Mouse (Mus musculus): Measurements from ENCODE around the gene Olah. TPM values are rescaled to one million over a fixed set of nuclear protein-coding genes. Genes with fewer than 3 reads are reported as not detected.

Olah gene
- polyA plus RNA-seq, 1 experiment = not detected

DNA sequence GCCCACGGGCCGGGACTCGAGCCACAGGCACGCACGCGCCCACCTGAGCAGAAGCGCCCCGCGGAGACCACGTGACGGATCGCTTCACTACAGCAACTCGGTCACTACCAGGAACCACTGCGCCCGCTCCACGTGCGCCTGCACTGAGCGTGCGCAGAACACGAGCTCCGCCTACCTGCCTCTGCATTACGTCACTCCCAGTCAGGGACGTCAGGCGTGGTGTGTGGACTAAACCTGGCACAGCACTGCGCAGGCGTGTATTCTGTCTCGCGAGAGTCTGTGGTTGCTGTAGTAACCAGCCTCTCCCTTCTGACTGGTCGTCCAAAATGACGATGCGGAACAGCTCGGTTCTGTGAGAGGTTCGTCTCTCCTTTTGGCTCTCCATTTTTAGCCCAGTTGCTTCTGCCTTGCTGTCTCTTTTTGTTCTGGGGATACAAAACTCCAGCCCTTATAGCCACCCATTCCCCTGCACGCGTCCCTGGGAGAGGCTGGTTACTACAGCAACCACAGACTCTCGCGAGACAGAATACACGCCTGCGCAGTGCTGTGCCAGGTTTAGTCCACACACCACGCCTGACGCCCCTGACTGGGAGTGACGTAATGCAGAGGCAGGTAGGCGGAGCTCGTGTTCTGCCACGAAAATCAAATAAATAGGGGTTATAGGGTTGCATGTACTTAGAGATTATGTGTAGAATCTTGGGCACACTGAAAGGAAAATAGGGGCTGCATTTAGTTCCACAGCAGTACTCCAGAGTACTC, 64.3 kb downstream of the Olah start, which contains the start of gene Rpp38:
Rpp38 (minus strand) TSS at position 160 of the 759 bp plus-strand sequence.
- Histone ChIP-seq H3K79me2 (ENCODE audit: control insufficient read depth, insufficient read depth) (peaks cover 26% of the 10 kb centered on the region), H3K4me2 (ENCODE audit: low read depth) (peak within 1 kb of the TSS; percentile 81), H3K4me3 (peak within 1 kb of the TSS; percentile 65), H3K36me3 (ENCODE audit: control insufficient read depth, insufficient read depth) (peaks cover 25% of the 10 kb centered on the region), H3ac (ENCODE audit: control insufficient read depth, insufficient read length) (peak within 1 kb of the TSS; percentile 65), H3K27me3 (ENCODE audit: control insufficient read depth, insufficient read depth, insufficient read length) (peaks cover 11% of the 10 kb centered on the region)
- no peak for TF ChIP-seq SRF (IDR thresholded peaks at IDR 0.05; ENCODE audit: control insufficient read depth, insufficient read length, low read depth)
- peak; percentile 95 for TF ChIP-seq POLR2AphosphoS2 (IDR thresholded peaks at IDR 0.05; ENCODE audit: insufficient read length, low read depth)
- peak; percentile 22 for TF ChIP-seq E2F4 (IDR thresholded peaks at IDR 0.05; ENCODE audit: insufficient read depth)
- peak in 1 of 3 experiments; percentile 9 for TF ChIP-seq MYOD1 (IDR thresholded peaks at IDR 0.05; ENCODE audit: control insufficient read depth in 1 of 3, insufficient read length in 2 of 3, low read depth in 2 of 3)
- TF ChIP-seq USF1 (IDR thresholded peaks at IDR 0.05; ENCODE audit: low read depth) = peak; percentile 93
- TF ChIP-seq TCF3 (IDR thresholded peaks at IDR 0.05; ENCODE audit: insufficient read length, low read depth) = peak; percentile 2
- peak in 2 of 3 experiments; percentile 13 to 33 for TF ChIP-seq MYOG (IDR thresholded peaks at IDR 0.05; ENCODE audit: control insufficient read depth in 1 of 3, insufficient read depth in 1 of 3, insufficient read length in 2 of 3, low read depth in 2 of 3)
- TF ChIP-seq MAX (IDR thresholded peaks at IDR 0.05; ENCODE audit: low read depth) = peak; percentile 73
- TF ChIP-seq POLR2A (IDR thresholded peaks at IDR 0.05; ENCODE audit: insufficient read length, low read depth) = peak; percentile 93
- TF ChIP-seq TCF12 (IDR thresholded peaks at IDR 0.05; ENCODE audit: insufficient read depth, poor library complexity, severe bottlenecking) = no peak

DNA sequence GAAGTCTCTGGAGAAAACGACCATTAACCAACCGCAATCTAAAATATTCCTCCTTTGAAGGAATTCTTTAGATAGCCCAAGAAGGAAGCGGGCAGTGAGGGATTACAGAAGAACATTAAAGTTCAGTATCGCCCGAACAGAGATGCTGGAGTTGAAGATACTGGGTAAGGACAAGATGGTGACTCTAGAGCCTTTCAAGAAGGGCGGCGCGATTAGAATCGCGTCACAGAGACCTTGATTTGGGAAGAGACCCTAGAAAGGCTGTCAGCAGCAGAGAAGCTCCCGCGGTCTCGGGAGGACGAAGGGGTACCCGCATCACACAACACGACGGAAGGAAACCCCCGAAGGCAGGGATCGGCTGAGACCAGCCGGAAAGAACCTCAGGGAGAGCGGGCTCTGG, 65.0 kb downstream of the Olah start:
- no peak for TF ChIP-seq REST (IDR thresholded peaks at IDR 0.05; ENCODE audit: insufficient read depth, insufficient read length)
- TF ChIP-seq TCF3 (IDR thresholded peaks at IDR 0.05; ENCODE audit: insufficient read length, low read depth) = no peak
- no peak for TF ChIP-seq POLR2AphosphoS2 (IDR thresholded peaks at IDR 0.05; ENCODE audit: insufficient read length, low read depth)
- TF ChIP-seq TCF12 (IDR thresholded peaks at IDR 0.05; ENCODE audit: insufficient read depth, poor library complexity, severe bottlenecking) = no peak
- TF ChIP-seq CEBPB (IDR thresholded peaks at IDR 0.05; ENCODE audit: insufficient read depth, poor library complexity, severe bottlenecking) = no peak
- TF ChIP-seq MYOD1 (IDR thresholded peaks at IDR 0.05; ENCODE audit: control insufficient read depth in 1 of 3, insufficient read length in 2 of 3, low read depth in 2 of 3) = no peak
- TF ChIP-seq USF1 (IDR thresholded peaks at IDR 0.05; ENCODE audit: low read depth) = no peak
- TF ChIP-seq MAX (IDR thresholded peaks at IDR 0.05; ENCODE audit: low read depth) = no peak
- TF ChIP-seq E2F4 (IDR thresholded peaks at IDR 0.05; ENCODE audit: insufficient read depth) = no peak
- no peak for TF ChIP-seq MYOG (IDR thresholded peaks at IDR 0.05; ENCODE audit: control insufficient read depth in 1 of 3, insufficient read depth in 1 of 3, insufficient read length in 2 of 3, low read depth in 2 of 3)
- TF ChIP-seq POLR2A (IDR thresholded peaks at IDR 0.05; ENCODE audit: insufficient read length, low read depth) = no peak
- no peak for TF ChIP-seq SRF (IDR thresholded peaks at IDR 0.05; ENCODE audit: control insufficient read depth, insufficient read length, low read depth)
- H3K4me3 ChIP-seq = peak overlapping the region; percentile 65
- peaks cover 8% of the 10 kb centered on the region for H3K27me3 ChIP-seq (ENCODE audit: control insufficient read depth, insufficient read depth, insufficient read length)
- H3ac ChIP-seq (ENCODE audit: control insufficient read depth, insufficient read length) = peak overlapping the region; percentile 65
- peak overlapping the region; percentile 78 for H3K4me2 ChIP-seq (ENCODE audit: low read depth)
- H3K79me2 ChIP-seq (ENCODE audit: control insufficient read depth, insufficient read depth) = peaks cover 26% of the 10 kb centered on the region
- H3K36me3 ChIP-seq (ENCODE audit: control insufficient read depth, insufficient read depth) = peaks cover 25% of the 10 kb centered on the region

DNA sequence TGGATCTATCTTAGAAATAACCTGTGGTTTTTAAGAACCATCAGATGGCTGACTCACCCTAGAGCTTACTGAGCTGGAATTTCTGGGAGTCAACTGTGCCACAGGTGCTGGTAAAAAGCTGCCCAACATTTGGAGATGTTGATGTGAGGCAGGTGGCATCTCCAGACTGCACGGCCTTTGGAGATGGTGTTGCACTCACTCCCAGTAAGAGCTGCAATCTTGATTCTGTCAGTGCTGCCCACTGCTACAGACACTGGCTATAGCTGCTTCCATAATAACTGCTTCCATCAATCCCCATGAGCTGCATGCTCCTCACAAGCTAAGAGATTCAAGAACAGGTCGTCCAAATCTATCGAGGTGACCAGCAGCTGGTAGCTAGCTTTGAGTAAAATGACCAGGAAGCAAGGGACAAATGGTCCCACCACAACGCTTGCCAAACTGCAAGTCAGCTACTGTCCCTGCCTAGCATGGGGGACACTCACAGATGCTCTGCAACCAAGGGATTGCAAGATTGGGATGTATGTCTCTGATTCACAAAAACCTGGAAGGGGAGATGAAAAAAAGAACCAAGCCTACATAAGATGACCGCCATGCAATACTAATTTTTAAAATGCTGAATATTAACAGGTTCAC, 65.8 kb downstream of the Olah start:
- peaks cover 30% of the 10 kb centered on the region for H3K36me3 ChIP-seq (ENCODE audit: control insufficient read depth, insufficient read depth)
- peaks cover 26% of the 10 kb centered on the region for H3K79me2 ChIP-seq (ENCODE audit: control insufficient read depth, insufficient read depth)
- peak overlapping the region; percentile 78 for H3K4me2 ChIP-seq (ENCODE audit: low read depth)
- H3K4me3 ChIP-seq = peak overlapping the region; percentile 65
- TF ChIP-seq E2F4 (IDR thresholded peaks at IDR 0.05; ENCODE audit: insufficient read depth) = no peak
- peak; percentile 11 for TF ChIP-seq TCF12 (IDR thresholded peaks at IDR 0.05; ENCODE audit: insufficient read depth, poor library complexity, severe bottlenecking)
- peak; percentile 51 for TF ChIP-seq POLR2AphosphoS2 (IDR thresholded peaks at IDR 0.05; ENCODE audit: insufficient read length, low read depth)
- no peak for TF ChIP-seq SRF (IDR thresholded peaks at IDR 0.05; ENCODE audit: control insufficient read depth, insufficient read length, low read depth)
- TF ChIP-seq REST (IDR thresholded peaks at IDR 0.05; ENCODE audit: insufficient read depth, insufficient read length) = no peak
- TF ChIP-seq USF1 (IDR thresholded peaks at IDR 0.05; ENCODE audit: low read depth) = no peak
- TF ChIP-seq MYOG (IDR thresholded peaks at IDR 0.05; ENCODE audit: control insufficient read depth in 1 of 3, insufficient read depth in 1 of 3, insufficient read length in 2 of 3, low read depth in 2 of 3) = peak in 1 of 3 experiments; percentile 62
- peak in 2 of 3 experiments; percentile 41 to 49 for TF ChIP-seq MYOD1 (IDR thresholded peaks at IDR 0.05; ENCODE audit: control insufficient read depth in 1 of 3, insufficient read length in 2 of 3, low read depth in 2 of 3)
- TF ChIP-seq MAX (IDR thresholded peaks at IDR 0.05; ENCODE audit: low read depth) = no peak
- no peak for TF ChIP-seq TCF3 (IDR thresholded peaks at IDR 0.05; ENCODE audit: insufficient read length, low read depth)
- TF ChIP-seq POLR2A (IDR thresholded peaks at IDR 0.05; ENCODE audit: insufficient read length, low read depth) = no peak
- no peak for TF ChIP-seq CEBPB (IDR thresholded peaks at IDR 0.05; ENCODE audit: insufficient read depth, poor library complexity, severe bottlenecking)
- peaks cover 6% of the 10 kb centered on the region for H3K27me3 ChIP-seq (ENCODE audit: control insufficient read depth, insufficient read depth, insufficient read length)
- peak overlapping the region; percentile 65 for H3ac ChIP-seq (ENCODE audit: control insufficient read depth, insufficient read length)

DNA sequence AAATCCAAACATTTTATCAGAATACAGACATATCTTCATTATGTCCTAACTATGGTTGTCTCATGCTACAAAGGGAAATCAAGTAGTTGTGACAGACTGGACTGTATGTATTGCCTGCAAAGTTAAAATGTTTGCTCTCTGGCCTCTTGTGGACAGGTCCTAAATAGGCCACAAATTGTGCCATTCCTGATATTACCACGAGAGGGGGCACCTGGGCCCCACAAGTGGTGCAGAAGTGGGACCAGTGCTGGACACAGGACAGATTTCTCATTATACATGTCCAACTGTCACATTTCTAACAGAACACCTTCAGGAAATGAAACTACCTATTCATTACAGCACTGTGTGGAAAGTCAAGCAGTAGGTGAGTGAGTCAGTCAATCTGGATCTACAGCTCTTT, 69.7 kb downstream of the Olah start:
- Histone ChIP-seq H3K27me3 (ENCODE audit: control insufficient read depth, insufficient read depth, insufficient read length) (no peaks in the 10 kb centered on the region), H3ac (ENCODE audit: control insufficient read depth, insufficient read length) (no peak overlapping the region), H3K4me2 (ENCODE audit: low read depth) (no peak overlapping the region), H3K36me3 (ENCODE audit: control insufficient read depth, insufficient read depth) (peaks cover 62% of the 10 kb centered on the region), H3K4me3 (no peak overlapping the region), H3K79me2 (ENCODE audit: control insufficient read depth, insufficient read depth) (peaks cover 26% of the 10 kb centered on the region)
- TF ChIP-seq MYOD1 (IDR thresholded peaks at IDR 0.05; ENCODE audit: control insufficient read depth in 1 of 3, insufficient read length in 2 of 3, low read depth in 2 of 3) (no peak), USF1 (IDR thresholded peaks at IDR 0.05; ENCODE audit: low read depth) (no peak), CEBPB (IDR thresholded peaks at IDR 0.05; ENCODE audit: insufficient read depth, poor library complexity, severe bottlenecking) (no peak), TCF3 (IDR thresholded peaks at IDR 0.05; ENCODE audit: insufficient read length, low read depth) (no peak), POLR2A (IDR thresholded peaks at IDR 0.05; ENCODE audit: insufficient read length, low read depth) (no peak), E2F4 (IDR thresholded peaks at IDR 0.05; ENCODE audit: insufficient read depth) (no peak), POLR2AphosphoS2 (IDR thresholded peaks at IDR 0.05; ENCODE audit: insufficient read length, low read depth) (no peak), MYOG (IDR thresholded peaks at IDR 0.05; ENCODE audit: control insufficient read depth in 1 of 3, insufficient read depth in 1 of 3, insufficient read length in 2 of 3, low read depth in 2 of 3) (no peak), MAX (IDR thresholded peaks at IDR 0.05; ENCODE audit: low read depth) (no peak), REST (IDR thresholded peaks at IDR 0.05; ENCODE audit: insufficient read depth, insufficient read length) (no peak), TCF12 (IDR thresholded peaks at IDR 0.05; ENCODE audit: insufficient read depth, poor library complexity, severe bottlenecking) (no peak), SRF (IDR thresholded peaks at IDR 0.05; ENCODE audit: control insufficient read depth, insufficient read length, low read depth) (no peak)

Data from myocyte (in vitro differentiated cells).